Mouse (Mus musculus) gastrocnemius, adult 2 months (tissue): ENCODE results near the gene Dclk1. TPM values are rescaled to one million over a fixed set of nuclear protein-coding genes. Genes with fewer than 3 reads are reported as not detected.

Source experiments
- DNase-seq: peaks from one replicate; pipeline ENCODE4 v3.0.0; 2022
- H3K27ac ChIP-seq: fragments of 200-600 bp; 2 replicates; pipeline ENCODE4 v1.8.1; 2022; ENCODE audit warnings: mild to moderate bottlenecking
- H3K4me3 ChIP-seq: fragments of 200-600 bp; 2 replicates; pipeline ENCODE4 v1.8.1; 2022; ENCODE audit warnings: mild to moderate bottlenecking, moderate library complexity
- CTCF ChIP-seq: fragments of 200-600 bp; IDR thresholded peaks from 2 replicates; pipeline ENCODE4 v1.8.1; 2022; ENCODE audit warnings: antibody characterized with exemption, mild to moderate bottlenecking, moderate library complexity
- intact Hi-C: fragments of 180-260 bp; cut with DNase I; formaldehyde crosslinking; loops from one replicate; pipeline ENCODE4 v1.15.1; 2025
- total RNA-seq, 2 experiments: library from RNA; stranded (reverse); gene quantifications; 2 replicates each; pipeline ENCODE4 v1.2.3; 2021

Dclk1 gene
- total RNA-seq, 2 experiments from 2014 or later = 1.5 to 3.5 TPM

DNA sequence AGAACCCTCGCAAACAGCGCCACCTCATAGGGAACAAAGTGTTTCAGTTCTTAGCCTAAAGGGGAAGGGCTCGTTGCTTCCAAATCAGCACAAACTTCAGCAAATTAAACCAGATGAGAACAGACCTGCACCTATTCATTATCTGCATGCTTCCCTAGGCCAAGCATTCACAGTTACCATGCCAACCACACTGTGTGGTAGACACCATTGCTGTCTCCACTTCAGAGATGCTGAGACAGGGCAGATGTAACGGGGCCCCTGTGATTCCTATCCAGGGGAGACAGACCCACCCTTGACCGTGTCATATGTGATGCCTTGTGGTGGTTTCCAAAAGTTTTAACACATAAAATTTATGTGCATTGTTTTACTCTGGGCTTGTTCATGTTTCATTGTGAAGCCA is 28.8 kb downstream of the Dclk1 start:
- TF ChIP-seq CTCF = no peak
- intact Hi-C loops = no loop called here
- no peak overlapping the region for H3K4me3 ChIP-seq
- no peak overlapping the region for H3K27ac ChIP-seq
- no peak for DNase-seq

- no peak for DNase-seq
- intact Hi-C loops = no loop called here
- no peak for TF ChIP-seq CTCF
- H3K27ac ChIP-seq = no peak overlapping the region
- no peak overlapping the region for H3K4me3 ChIP-seq
Observed at GRCm38 (mm10) chr3:55272536-55272935, 30.4 kb downstream of the Dclk1 start.

GRCm38 (mm10) chr3:55276446-55276845 is 34.3 kb downstream of the Dclk1 start:
- intact Hi-C loops = no loop called here

DNA sequence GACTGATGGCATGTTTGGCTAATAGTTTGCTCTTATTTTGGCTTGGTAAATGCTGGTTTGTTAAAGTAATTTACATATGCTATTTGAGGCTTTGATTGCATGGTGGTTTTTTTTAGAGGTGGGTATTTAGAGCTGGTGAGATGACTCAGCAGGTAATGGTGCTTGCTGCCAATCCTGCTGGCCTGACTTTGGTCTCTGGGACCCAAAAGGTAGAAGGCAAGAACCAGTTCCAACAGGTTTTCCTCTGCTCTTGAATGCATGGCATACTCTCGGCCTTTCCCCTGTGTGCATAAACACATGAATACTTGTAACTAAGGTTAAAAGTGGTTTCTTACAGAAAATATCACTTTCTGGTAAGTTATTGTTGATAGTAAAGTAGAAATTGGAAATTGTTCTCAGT is 34.7 kb downstream of the Dclk1 start:
- TF ChIP-seq CTCF = no peak
- intact Hi-C loops = no loop called here
- DNase-seq = no peak
- Histone ChIP-seq H3K27ac (no peak overlapping the region), H3K4me3 (no peak overlapping the region)

More at GRCm38 (mm10) chr3:55276446-55276845, 34.3 kb downstream of the Dclk1 start:
- DNase-seq = no peak
- Histone ChIP-seq H3K4me3 (no peak overlapping the region), H3K27ac (no peak overlapping the region)
- no peak; the same call in 1 of the 2 replicates for TF ChIP-seq CTCF

DNA sequence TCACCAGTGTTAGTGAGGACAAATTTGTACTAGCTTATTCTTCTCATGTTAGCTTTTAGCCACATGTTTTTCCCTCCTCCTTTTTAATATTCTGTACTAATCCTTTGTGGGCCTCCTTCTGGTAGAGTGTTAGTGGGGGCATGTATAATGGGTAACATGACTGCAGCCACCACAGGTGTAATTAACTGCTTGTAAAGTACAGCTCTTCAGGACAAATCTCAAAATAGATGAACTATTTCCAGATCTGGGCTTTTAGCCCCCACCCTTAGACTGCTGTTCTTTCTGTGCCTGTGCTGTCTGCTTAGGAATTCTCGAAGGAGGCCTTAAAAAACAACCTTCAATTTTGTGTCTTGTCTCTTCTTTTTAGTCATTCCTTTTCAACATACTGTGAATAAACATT is 35.7 kb downstream of the Dclk1 start:
- intact Hi-C loops = no loop called here
- no peak overlapping the region for H3K4me3 ChIP-seq
- H3K27ac ChIP-seq = no peak overlapping the region
- no peak for DNase-seq
- no peak for TF ChIP-seq CTCF

DNA sequence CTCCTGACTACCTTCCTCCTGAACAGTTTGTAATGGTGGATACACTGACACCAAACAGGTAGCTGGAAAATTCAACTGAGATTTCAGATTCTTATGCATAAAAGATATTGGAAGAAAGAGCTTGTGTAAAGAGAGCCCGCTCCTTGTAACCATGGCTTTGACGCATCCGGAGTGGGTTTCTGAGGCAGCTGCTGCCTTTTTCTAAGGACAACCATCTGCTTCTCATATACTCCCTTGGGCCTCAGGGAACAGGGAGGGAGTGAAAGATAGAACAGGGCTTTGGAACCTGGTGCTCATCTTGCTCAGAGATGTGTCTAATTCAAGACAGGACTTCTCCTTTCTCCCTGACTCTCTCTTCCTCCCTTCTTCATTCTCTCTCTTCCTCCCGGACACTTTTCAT is 37.8 kb downstream of the Dclk1 start:
- DNase-seq = no peak

GRCm38 (mm10) chr3:55280471-55280870 is 38.3 kb downstream of the Dclk1 start:
- no peak for TF ChIP-seq CTCF
- H3K4me3 ChIP-seq = no peak overlapping the region
- intact Hi-C loops = no loop called here
- H3K27ac ChIP-seq = 0 out of 2 replicates have a peak overlapping the region, but pooled peaks have one; percentile 20
- DNase-seq = no peak

More for the DNA sequence above, 37.8 kb downstream of the Dclk1 start:
- intact Hi-C loops = no loop called here
- Histone ChIP-seq H3K4me3 (no peak overlapping the region), H3K27ac (no peak overlapping the region)
- TF ChIP-seq CTCF = no peak

DNA sequence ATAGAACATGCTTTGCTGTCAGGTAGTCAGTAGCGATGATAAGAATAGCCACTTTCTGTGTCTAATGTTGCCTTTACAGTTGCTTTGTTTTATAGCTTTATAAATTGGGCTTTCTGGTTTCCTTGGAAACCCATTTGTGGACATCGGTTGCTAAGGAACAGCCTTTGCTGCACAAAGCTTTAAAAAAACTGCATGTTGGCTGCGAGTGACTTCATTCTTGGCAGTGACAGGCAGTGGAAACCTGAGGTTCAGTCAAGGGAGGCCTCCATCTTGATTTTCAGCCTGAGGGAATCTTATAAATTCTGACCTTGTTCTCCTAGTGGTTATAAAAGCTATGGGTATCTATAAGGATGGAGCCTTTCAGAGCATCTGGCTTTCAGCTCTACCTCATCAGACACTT is 42.1 kb downstream of the Dclk1 start:
- Histone ChIP-seq H3K4me3 (no peak overlapping the region), H3K27ac (no peak overlapping the region)
- intact Hi-C loops = no loop called here
- DNase-seq = no peak
- TF ChIP-seq CTCF = no peak

DNA sequence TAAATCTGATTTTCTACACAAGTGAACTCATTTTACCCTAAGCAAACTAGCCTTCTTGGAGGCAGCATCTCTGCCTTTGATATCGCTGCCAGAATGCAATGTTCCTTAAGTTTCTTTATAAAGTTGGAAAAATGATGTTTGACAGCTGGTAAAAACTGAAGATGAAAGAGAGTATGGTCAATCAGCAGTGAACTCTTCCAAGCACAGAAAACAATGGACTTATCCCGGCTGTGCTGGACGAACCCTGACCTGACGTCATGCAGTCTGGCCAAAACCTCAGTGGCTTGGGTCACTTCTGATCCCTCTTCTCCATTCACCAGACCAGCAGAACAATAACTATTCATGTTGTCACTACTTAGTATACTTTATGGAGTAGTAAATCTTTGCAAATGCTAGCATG is 46.6 kb downstream of the Dclk1 start:
- Histone ChIP-seq H3K27ac (no peak overlapping the region), H3K4me3 (no peak overlapping the region)
- no peak for TF ChIP-seq CTCF
- intact Hi-C loops = no loop called here
- no peak for DNase-seq

GRCm38 (mm10) chr3:55291964-55292363 is 49.8 kb downstream of the Dclk1 start:
- Histone ChIP-seq H3K4me3 (no peak overlapping the region), H3K27ac (no peak overlapping the region)
- DNase-seq = no peak
- intact Hi-C loops = no loop called here
- TF ChIP-seq CTCF = no peak

DNA sequence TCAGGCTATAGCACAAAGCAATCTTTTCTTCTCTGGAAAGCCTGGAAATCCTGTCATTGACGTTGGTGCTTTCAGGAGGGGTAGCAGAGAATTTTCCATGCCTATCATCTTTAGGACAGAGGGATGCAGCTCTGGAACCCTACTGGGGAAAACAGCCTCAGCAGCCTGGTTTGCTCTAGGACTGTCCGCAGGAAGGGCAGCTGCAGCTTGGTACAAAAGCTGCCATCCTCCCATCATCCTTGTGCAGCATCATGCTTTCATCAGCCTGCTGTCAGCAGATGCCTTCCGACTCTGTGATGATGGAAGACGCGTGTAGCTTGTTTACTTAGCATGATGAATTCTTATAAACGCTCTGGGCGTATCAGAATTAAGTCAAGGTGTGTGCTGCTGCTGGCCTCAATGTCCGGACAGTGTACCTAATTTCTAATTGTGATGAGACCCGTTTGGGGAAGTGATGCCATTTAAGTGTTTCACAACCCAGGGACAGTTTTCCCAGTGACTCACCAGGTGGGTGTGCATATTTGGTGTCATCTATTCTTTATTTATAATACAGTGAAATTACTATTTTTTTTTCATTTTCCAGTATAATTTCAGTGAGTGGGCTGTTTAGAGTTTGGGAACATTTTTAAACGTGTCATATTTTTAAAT is 50.7 kb downstream of the Dclk1 start:
- H3K27ac ChIP-seq = no peak overlapping the region
- DNase-seq = no peak

DNA sequence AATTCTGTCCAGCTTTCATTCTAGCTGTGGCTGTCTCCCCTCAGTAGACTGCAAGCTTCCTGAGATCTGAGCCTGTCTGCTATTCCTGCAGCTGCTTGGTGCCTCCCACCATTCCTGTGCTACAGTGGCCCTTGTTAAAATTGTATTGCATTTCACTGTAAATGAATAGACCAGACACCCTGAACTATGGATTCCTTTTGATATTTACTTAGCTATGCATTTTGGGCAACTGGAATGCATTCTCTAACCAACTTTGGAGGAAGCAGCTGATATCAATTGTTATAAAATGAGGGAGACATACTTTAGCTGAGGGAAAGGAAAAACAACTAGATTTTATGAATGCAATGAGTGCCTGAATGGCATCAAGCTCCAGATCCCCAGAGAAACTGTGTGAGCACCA is 63.5 kb downstream of the Dclk1 start:
- Histone ChIP-seq H3K4me3 (no peak overlapping the region), H3K27ac (no peak overlapping the region)
- intact Hi-C loops = no loop called here
- TF ChIP-seq CTCF = no peak
- no peak for DNase-seq

More for the DNA sequence above, 50.7 kb downstream of the Dclk1 start:
- H3K4me3 ChIP-seq = no peak overlapping the region
- TF ChIP-seq CTCF = no peak
- intact Hi-C loops = no loop called here

DNA sequence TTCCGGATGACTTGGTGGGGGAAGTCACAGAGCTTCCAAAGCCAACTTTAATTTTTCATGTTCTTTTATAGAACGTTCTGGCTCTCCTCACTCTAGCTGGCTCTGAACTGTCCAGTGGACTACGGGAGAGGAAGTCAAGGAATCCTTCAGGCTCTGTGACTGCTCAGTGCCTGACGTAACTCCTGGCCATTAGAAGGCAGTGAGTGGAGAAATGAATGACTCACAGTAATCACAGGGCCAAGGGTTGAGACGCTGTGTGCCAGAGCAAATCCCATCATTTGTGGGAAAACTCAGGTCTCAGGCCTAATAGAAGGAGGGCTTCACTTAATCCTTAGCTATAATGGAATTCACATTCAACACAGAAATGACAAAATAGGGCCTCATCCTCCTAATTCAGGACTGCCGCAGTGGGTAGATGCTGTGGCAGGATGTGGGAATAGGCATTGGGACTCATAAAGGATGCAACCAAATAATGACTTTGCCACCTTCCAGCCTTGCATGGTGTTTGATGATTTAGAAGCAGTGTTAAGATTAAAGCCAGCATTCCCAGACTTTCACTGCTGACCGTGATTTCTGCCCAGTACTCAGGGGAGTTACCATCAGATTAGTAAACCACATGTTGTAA is 65.5 kb downstream of the Dclk1 start:
- no peak for TF ChIP-seq CTCF
- Histone ChIP-seq H3K27ac (peak overlapping the region; percentile 24; the same call in 1 of the 2 replicates), H3K4me3 (no peak overlapping the region)
- intact Hi-C loops = no loop called here
- peak; percentile 67 for DNase-seq

- DNase-seq = peak; percentile 26
- H3K4me3 ChIP-seq = no peak overlapping the region
Observed at GRCm38 (mm10) chr3:55309961-55310360, 67.8 kb downstream of the Dclk1 start.

More at GRCm38 (mm10) chr3:55309961-55310360, 67.8 kb downstream of the Dclk1 start:
- no peak overlapping the region for H3K27ac ChIP-seq
- intact Hi-C loops = no loop called here
- no peak for TF ChIP-seq CTCF
